In the genomic region with DNA sequence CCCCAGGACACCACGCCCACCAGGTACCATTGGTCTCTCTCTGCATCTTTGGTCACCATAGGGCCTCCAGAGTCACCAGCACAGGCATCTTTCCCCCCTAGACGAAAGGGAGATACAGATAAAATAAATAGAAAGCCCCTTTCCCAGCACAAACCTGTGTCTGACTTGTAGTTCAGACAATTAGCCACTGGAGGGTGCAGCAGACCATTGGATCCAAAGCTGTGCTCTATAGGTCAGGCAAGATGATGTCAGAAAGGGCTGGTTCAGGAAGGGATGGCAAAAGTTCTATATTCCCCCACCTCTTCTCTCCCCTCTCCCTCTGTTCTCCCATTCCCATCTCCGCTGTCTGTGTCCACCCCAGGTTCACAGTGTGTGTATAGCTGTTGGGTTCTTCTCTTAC, we compare ENCODE assay signal across 7 mouse cellular contexts. TPM values are rescaled to one million over a fixed set of nuclear protein-coding genes. Genes with fewer than 3 reads are reported as not detected.
DNase-seq lines count a peak whose midpoint lies in the region; ATAC-seq and TF ChIP-seq lines count a peak whose summit lies in the region.

No protein-coding gene starts in this region.

- in situ Hi-C loops in Patski (cut with MboI; ENCODE audit: low pct_unique_long_range_greater_than_20kb) = loop anchor here (5.0 to 10.0 kb wide), 4 partner anchors 95 to 502 kb away; no protein-coding TSS in a partner anchor

- CTCF ChIA-PET in Patski (lab: Charles Lee) = interaction anchor here (0.7 to 3.2 kb wide), 7 partner anchors 15 to 446 kb away, joined by 3 to 19 read pairs (median 3); no protein-coding TSS in a partner anchor

- no peak overlapping the region for H3K4me3 ChIP-seq in lung, postnatal 0 days (ENCODE audit: low read depth, low read length)

- no peak overlapping the region for H3K27ac ChIP-seq in lung, postnatal 0 days (ENCODE audit: low read length)

- no peaks in the 10 kb centered on the region for H3K9me3 ChIP-seq in lung, postnatal 0 days (ENCODE audit: low read length)

- POLR2A ChIA-PET in Patski (lab: Charles Lee) = interaction anchor here (0.5 kb wide), 1 partner anchor 65 kb away, joined by 6 read pairs; no protein-coding TSS in a partner anchor

- no peak overlapping the region for H3K9ac ChIP-seq in lung, postnatal 0 days (replicated peaks; ENCODE audit: low read depth)

- TF ChIP-seq CTCF in Patski (IDR thresholded peaks at IDR 0.05) = peak; percentile 88
- peak; percentile 91 for TF ChIP-seq CTCF in lung, postnatal 0 days (IDR thresholded peaks at IDR 0.05)

- peaks cover 4% of the 10 kb centered on the region for H3K4me1 ChIP-seq in lung, postnatal 0 days (ENCODE audit: insufficient read depth, low read depth, low read length)

- ATAC-seq in Patski = no peak
- peak; percentile 59 for ATAC-seq in lung, postnatal 0 days

- no peak for TF ChIP-seq EP300 in lung, postnatal 0 days (IDR thresholded peaks at IDR 0.05)

- no peak overlapping the region for H3K4me2 ChIP-seq in lung, postnatal 0 days (replicated peaks; ENCODE audit: low read depth, low read length)

- no peaks in the 10 kb centered on the region for H3K36me3 ChIP-seq in lung, postnatal 0 days (ENCODE audit: insufficient read depth, low read length)

- H3K27me3 ChIP-seq in Patski = no peaks in the 10 kb centered on the region
- H3K27me3 ChIP-seq in lung, postnatal 0 days (replicated peaks; ENCODE audit: insufficient read depth, low read length) = no peaks in the 10 kb centered on the region

- DNase-seq in CD4-positive helper T cell, adult 2 months (ENCODE audit: low read depth, low spot score) = peak; percentile 26
- DNase-seq in Patski (ENCODE audit: low read depth, low spot score) = no peak
- DNase-seq in embryo, embryonic 10 days (ENCODE audit: low spot score) = peak; percentile 79
- DNase-seq in heart, postnatal 4 days = peak; percentile 75
- peak; percentile 18 to 71 for DNase-seq in layer of hippocampus, adult 18-20 months (ENCODE audit: low spot score in 2 of 2)
- peak; percentile 72 for DNase-seq in lung, postnatal 0 days (ENCODE audit: low spot score)
- DNase-seq in right cerebral cortex, adult 18-20 months = peak; percentile 23

- WGBS in lung, postnatal 0 days = 18% methylated on average over 3 of the region's 3 CpGs

RNA-seq across cellular contexts. Expression of gene Rtp1, which starts 23.5 kb away (rescaled TPM):
- polyA plus RNA-seq in Patski (2021) = not detected
- not detected for total RNA-seq in heart, postnatal 4 days (2021)
- total RNA-seq in layer of hippocampus, adult 18-20 months (2021) = under 1 TPM; 0.38 to 0.57 TPM
- polyA plus RNA-seq in lung, postnatal 0 days (2015; fragmentation: Nextera tagmentation; extraction: Ambion mirVana) = not detected in 2 replicates
